Mouse (Mus musculus): ENCODE measurements around the gene Eri3.

Gene Eri3

GRCm38 (mm10) chr4:117664411-117665137 lies 114.4 kb downstream of the Eri3 start:
- DNase-seq: no peak

DNA sequence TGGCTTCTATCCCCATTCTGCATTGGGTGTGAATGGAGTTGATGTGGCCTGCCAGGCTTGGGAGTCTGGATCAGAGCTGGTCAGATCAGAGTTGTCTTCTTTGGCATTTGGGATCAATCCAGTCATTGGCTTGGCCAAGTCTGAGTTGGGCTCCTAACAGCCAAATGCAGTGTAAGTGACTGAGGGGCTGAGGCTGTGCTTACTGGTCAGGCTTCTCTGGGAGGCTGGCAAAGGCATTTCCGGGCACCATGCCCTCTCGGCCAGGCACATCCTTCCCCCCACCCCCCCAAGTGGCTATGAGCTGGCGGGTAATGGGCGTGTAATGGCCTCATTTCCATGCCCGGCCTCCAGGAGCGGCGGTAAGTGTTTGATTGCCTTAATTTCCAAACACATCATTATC lies 115.4 kb downstream of the Eri3 start:
- DNase-seq: no peak

GRCm38 (mm10) chr4:117666054-117666453 lies 115.9 kb downstream of the Eri3 start:
- no peak for DNase-seq

DNA sequence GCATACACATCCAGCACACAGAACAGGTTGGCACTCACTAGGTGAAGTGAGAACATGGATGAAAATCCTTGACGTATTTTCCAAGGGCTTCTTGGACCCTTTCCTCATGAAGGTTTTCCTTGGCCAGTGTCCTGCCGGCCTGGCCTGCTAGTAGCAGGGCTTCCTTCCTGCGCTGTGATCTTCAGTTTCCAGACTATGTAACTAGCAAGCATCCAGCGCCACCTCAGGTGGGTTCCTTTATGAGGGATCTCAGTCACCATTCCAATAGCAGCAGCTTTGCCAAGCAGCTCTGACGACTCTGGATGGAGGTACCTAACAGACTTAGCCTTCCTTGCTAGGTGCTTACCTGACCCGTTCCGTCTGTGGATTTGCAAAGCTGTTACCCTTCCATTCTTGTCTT lies 119.7 kb downstream of the Eri3 start:
- DNase-seq: no peak

GRCm38 (mm10) chr4:117672042-117672441 lies 121.9 kb downstream of the Eri3 start:
- no peak for DNase-seq

DNA sequence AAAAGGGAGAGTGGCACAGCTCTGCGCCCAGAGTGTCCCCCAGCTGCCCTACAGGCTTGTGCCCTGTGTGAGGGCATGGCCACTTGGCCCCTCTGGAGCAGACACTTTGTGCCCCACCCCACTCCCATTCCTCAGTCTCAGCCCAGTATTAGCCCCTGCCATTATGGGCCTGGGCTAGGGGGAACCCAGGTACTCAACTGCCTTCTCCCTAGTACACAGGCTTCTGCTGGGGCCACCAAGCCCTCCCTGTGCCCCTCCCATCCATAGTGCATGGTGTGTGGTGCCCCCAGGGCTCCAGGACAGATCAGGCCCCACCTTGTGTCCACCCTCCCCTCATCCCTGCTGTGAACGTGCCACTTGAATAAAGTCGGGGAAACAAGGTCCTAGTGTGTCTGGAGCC lies 123.7 kb downstream of the Eri3 start:
- DNase-seq: no peak

- DNase-seq: peak; percentile 50
Measured at GRCm38 (mm10) chr4:117676903-117677302, 126.7 kb downstream of the Eri3 start.

- DNase-seq: no peak
Measured at GRCm38 (mm10) chr4:117680963-117681362, 130.8 kb downstream of the Eri3 start.

- peak; percentile 74 for DNase-seq
Measured at GRCm38 (mm10) chr4:117681931-117682461, 131.8 kb downstream of the Eri3 start, which contains the start of gene Dmap1. TSS of gene Dmap1 (minus strand) at chr4:117682273.

DNA sequence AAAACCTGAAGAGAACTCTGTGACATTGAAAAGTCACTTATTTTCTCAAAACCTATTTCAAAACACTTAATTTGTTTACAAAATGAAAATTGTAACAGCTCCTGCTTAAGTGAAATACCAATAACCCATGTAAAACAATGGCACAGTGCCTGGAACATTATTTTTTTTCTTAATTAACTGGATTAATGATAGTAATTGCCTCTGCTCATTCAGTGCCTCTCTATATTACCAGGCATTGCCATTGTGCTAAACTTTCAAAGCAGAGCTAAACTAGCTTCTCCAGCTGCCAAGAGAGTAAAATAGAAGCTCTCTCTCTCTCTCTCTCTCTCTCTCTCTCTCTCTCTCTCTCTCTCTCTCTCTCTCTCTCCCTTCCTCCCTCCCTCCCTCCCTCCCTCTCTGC lies 132.3 kb downstream of the Eri3 start:
- no peak for DNase-seq

DNA sequence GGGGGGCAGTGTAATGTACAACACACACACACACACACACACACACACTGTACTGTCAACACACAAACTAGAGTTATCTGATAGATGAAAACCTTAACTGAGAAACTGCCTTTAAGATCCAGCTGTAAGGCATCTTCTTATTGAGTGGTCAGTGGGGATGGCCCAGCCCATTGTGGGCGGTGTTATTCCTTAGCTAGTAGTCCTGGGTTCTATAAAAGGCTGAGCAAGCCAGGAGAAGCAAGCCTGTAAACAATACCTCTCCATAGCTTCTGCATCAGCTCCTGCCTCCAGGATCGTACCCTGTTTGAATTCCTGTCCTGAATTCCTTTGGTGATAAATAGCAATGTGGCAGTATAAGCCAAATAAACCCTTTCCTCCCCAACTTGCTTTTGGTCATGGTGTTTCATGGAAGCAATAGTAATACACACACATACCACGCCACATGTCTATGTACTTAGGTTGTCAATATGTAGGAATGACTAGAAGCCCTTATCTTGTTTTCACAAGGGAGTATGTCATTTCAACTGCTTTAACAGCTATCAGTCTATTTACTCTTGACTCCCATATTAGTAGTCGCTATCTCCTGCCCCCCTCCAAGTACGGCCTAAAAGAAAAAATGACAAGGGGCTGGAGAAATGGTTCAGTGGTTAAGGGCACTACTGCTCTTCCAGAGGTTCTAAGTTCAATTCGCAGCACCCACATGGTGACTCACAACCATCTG lies 133.0 kb downstream of the Eri3 start:
- DNase-seq: no peak

GRCm38 (mm10) chr4:117686354-117686753 lies 136.2 kb downstream of the Eri3 start:
- DNase-seq: no peak

DNA sequence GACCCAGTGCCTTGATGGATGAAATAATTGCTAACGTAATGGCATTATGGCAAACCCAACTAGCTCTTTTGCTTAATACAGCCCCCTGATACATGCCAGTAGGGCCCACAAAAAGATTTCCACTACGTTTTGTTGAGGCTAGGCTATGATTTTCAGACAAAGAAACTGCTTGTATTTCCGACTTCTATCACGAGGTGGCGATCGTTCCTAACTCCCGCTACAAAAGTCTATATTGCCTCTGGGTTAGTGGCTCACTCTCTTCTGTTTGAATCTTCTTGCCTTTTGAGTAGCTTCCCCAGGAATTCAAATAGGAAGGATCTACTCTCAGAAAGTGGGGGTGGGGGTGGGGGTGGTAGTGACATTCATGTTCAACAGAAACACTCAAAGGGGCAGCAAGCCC lies 155.2 kb downstream of the Eri3 start:
- DNase-seq: peak; percentile 9

- DNase-seq: peak; percentile 4
Measured at GRCm38 (mm10) chr4:117708780-117709550, 158.8 kb downstream of the Eri3 start.

DNA sequence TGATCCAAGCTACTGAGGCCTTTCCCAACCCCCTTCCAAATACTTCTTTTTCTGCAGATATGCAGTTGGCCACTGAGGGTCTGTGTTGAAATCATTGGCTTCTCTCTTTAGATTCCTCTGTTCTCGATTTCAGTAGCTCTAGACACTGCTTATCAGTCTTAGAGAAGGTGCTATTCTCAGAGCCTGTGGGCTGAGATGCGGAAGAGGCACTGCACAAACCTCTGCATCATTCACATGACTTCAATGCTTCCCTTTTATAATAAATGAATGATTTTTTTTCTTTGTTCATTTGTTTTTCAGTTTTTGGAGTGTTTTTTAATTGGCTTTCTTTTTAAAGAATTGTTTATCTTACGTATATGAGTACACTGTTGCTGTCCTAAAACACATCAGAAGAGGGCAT lies 162.1 kb downstream of the Eri3 start:
- no peak for DNase-seq

DNA sequence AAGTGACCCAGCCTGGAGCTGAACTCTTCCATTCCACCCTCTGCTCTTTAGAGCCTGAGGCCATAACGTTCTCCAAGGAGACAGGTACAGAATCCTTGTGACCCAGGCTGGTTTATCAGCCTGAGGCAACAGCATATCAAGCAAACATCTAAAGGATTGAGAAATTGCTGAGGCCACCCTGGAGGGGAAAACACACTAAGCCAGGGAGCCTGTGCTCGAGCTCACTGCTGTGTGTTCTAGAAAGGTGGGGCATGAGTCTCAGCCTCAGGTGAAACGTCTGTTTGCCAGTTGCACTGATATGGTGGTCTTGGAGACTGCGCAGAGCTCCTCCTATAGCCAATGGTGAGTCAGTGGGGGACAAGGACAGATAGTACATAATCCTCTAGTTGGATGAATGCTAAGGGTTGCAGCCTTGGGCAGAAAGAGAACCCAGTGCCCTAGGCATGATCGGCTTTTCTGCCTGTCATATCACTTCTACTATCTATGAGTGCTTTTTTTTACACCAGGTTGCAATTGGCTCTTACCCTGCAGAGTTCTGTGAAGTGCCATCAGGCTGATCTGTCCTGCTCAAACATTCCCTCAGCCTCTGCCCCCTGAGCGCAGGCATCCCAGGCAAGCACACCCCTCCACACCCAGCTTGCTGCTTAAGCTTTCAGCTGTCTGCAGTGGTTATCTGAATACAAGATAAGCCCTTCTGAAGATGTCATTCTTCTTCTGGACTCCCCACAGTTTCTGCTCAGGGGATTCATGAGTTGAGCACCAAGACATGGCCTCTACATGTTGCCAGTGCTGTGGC lies 163.3 kb downstream of the Eri3 start:
- no peak for DNase-seq
